Mouse (Mus musculus): Measurements from ENCODE around the gene Fam102a. TPM values are rescaled to one million over a fixed set of nuclear protein-coding genes. Genes with fewer than 3 reads are reported as not detected.

The Fam102a gene
- total RNA-seq, 2 experiments from 2014 or later: 35.2 to 44.4 TPM

DNA sequence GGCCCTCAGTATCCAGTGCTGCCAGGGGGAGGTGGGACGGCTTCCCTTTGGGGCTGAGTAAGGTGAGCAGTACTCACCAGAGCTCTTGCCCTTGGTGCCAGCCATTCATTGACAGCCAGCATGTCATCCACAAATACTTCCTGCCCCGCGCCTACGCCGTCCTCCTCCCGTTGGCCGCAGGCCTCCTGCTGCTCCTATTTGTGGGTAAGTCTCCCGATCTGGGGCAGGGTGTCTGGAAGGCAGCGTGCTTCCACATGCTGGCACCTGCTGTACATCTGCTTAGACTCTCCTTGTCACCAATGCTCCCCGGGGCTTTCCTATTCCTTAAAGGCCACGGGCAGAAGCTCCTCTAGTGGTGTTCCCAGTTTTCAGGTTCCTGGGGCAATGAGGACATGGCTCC lies 37.1 kb downstream of the Fam102a start:
- intact Hi-C loops (cut with DNase I): no loop called here

DNA sequence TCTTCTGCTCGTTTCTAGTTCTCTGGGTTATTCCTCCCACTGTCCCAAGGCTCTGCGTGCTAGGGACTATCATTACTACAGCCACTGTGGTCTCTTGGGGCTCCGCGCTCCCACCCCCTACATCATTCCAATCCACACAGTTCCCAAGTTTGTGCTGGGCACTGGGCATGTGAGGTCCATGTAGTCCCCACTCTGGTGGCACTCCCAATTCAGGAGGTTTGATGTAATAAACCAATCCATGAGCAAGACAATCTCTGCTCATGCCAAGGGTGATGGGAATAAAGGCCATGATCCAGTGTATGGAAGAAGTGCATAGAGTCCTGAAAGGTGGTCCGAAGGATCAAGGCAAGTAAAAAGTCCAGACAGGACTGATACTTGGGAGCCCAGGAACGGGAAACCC lies 39.4 kb downstream of the Fam102a start, which contains the start of gene Pip5kl1:
Gene Pip5kl1 (plus strand): TSS at position 301 of the 400 bp plus-strand sequence.
- DNase-seq (ENCODE audit: low spot score in 2 of 2): no peak
- intact Hi-C loops (cut with DNase I): no loop called here

More for the DNA sequence above, 37.1 kb downstream of the Fam102a start:
- DNase-seq (ENCODE audit: low spot score in 2 of 2): no peak

DNA sequence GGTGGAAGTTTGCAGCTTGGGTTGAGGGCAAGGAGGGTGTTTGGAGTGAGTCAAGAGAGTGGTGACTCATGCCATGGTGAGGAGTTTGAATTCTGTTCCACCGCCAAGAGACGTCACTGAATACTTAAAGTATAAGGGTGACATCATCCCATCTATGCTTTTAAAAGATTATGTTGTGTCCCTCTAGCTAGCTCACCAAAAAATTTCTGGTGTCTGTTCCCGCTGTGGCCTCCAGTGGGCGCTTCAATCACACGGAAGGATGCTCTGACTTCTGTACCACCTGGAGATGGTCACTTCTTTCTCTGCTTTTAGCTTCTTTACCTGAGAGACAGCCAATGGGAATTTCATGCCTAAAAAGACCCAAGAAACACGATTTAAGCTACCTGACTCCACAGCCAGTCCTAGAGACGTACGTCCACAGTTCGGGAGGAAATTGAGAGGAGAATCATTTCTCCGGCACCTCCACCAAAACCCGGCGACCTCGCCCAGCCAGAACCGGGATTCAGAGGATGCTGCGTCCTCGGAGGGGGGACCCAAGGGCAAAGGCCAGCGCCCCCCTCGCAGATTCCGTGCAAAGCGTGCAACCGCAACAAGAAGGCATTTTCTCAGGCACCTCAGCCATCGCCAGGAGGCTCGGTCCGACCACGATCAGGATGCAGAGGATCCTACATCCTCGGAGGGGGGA lies 39.9 kb downstream of the Fam102a start:
- DNase-seq (ENCODE audit: low spot score in 2 of 2): peak; percentile 84 to 90
- intact Hi-C loops (cut with DNase I): no loop called here

DNA sequence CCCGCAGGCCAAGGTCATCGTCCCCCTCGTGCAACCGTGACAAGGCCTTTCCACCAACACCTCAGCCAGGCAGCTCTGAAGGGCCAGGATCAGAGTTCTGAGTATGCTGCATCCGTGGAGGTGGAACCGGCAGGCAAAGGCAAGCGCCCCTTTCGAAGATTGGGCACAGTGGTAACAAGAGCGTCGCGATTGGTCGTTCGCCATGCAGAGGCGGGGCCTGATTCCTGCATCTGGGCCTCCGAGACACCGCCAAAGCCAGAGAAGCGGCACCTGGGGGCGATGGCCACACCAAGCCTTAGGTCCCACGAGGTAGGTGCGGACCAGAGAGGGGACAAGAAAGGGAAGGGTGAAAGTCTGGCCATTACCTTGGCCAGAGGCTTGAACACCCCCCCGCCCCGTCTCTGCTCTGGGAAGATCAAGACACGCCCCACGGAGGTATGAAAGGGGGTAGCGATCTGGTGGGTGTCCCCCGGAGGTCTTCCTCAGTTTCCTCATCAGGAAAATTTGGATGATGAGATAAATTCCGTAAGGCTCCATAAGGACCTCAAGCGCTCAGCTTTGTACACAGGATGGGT lies 40.5 kb downstream of the Fam102a start, which contains the start of gene 9430097D07Rik:
Gene 9430097D07Rik (minus strand): TSS at position 99 of the 575 bp plus-strand sequence.
- DNase-seq (ENCODE audit: low spot score in 2 of 2): peak; percentile 77 to 86
- intact Hi-C loops (cut with DNase I): no loop called here

DNA sequence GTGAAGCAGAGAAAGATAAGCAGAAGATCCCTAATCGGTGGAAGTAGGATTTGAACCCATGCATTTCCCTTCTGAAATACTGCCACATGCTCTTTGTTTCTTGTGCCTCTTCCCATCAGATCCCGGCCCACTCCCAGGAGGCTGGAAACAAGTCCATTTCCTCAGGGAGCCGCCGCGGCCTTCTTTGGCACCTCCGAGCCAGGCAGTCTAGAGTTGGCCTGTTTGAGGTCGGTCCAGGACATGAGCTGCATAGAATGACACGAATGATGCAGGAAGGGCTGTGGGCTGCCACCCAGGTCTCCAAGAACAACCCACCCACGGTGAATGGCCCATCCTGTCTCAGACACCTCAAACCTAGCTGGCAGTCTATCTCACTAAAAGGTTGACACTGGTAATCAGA lies 41.4 kb downstream of the Fam102a start:
- no peak for DNase-seq (ENCODE audit: low spot score in 2 of 2)
- intact Hi-C loops (cut with DNase I): no loop called here

DNA sequence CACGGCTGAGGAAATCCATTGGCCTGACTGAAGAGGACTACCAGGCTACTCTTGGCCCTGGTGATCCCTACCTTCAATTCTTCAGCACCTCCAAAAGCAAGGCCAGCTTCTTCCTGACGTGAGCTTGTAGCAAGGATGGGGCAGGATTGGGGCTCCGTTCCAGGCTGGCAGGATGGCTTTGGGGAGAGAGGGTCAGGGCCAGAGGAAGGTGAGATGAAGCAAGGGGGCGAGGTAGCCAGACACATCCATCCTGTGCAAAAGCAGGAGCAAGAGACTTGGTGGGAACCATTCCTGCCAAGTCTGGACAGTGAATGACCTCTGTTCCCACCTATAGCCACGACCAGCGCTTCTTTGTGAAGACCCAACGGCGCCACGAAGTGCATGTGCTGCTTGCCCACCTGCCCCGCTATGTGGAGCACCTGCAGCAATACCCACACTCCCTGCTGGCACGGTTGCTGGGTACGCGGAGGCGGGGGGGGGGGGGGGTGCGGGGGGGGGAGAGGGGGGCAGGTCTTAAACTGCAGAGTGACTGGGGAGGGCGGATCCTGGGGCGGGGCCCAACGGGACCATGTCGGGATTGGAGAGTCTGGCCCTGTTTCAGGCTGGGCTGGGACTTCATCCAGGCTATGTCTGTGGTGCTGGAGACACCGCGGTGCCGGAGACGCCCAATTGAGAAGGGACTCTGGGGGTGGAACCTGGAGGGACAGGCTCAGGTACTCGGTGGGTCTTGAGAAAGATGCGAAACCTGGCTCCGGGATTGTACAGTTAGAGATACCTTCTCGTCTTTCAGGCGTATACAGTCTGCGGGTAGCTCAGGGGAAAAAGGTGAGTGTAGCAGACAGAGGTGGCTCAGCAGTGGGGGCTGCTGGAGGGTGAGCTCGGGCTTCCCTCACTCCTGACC lies 43.3 kb downstream of the Fam102a start:
- peak in 1 of 2 experiments; percentile 79 for DNase-seq (ENCODE audit: low spot score in 2 of 2)
- intact Hi-C loops (cut with DNase I): no loop called here

DNA sequence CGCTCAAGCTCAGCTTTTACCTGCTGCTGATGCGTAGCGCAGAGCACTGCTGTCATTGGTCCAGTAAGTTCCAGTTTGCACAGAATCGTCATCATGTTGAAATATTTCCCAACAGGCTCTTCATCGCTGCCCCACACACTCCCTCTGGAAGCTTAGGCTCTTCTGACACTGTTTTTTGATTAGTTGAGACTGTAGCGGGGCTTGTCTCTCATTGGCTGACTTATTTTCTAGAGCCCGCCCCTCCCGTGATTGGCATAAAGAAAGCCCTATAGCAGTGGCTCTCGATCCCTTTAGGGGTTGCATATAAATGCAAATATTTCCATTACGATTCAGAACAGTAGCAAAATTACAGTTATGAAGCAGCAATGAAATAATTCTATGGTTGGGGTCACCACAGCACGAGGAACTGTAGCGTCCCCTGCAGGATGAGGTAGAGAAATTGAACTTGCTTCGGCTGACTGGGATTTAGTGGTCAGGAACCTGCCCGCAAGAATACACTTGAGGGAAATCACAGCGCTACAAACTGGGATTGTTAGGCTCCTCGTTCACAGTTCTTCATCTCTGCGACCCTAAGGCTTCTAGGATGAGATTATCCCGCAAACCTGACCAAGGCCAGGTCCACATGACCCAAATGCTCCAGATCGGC lies 46.4 kb downstream of the Fam102a start:
- DNase-seq (ENCODE audit: low spot score in 2 of 2): peak; percentile 83 to 87
- intact Hi-C loops (cut with DNase I): loop anchor here (5.0 kb wide), 1 partner anchor 41 kb away; the partner anchor contains the start of gene Ak1

DNA sequence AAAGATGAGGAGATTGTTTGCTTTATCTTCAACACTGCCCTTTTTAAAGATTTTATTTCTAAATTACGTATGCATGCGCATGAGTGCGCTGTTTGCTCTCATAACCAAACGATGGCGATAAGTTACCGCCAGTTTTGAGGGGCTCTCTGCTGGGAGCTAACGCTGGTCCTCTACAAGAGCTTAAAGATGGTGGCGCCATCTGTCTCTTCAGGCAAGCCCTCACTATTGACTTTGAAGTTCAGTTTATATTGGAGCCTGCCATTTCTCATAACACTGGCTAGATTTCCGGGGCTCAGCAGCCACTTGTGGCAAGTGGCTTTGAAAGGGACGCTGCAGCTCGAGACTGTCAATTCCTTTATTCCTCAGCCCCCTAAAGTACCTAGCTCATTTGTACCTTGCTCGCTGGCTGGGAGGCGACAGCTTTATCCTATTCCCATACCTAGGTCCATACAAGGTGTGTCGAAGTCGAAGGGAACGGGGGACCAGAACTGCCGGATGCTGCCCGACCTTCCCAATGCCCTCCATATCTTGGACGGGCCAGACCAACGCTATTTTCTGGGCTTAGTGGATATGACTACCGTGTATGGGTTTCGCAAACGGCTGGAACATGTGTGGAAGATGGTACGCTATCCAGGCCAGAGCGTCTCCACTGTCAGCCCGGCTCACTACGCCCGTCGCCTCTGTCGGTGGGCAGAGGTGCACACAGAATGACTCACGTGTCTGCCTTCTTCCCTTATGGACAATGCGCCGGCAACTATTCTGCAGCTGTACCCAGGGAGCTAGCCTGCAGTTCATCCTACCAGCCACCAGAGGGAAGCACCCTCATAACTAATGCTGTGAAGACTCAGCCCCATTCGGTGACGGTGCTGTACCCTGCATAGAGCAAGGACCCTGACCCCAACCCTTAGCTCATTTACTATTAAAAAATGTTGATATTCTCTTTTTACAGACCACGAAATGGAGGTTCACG lies 48.0 kb downstream of the Fam102a start:
- peak; percentile 91 to 94 for DNase-seq (ENCODE audit: low spot score in 2 of 2)
- intact Hi-C loops (cut with DNase I): loop anchor here (5.0 kb wide), 1 partner anchor 39 kb away; the partner anchor contains the start of gene Ak1

DNA sequence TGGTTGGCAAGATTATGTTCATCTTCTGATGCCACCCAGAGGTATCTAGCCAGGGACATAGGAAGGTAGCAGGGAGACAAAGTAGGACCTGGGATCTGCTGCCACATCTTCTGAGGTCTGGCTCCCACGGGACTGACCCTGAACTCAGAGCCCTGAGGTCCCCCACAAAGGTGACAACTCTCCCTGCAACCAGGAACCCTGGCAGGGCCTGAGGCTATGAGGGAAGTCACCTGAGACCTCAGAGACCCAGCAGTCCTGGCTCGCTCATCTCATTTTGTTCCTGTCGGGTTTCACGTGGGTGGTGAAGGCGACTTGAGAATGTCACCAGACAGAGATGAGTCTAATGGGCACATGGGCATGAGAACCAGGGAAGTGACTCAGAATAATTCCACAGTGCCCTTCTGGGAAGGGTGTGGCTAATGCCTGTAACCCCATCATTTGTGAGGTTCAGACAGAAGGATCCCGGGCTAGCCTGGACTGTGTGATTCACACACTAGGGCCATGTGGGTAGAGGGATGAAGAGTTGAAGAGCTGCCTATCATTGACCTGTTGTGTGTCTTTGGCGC lies 50.1 kb downstream of the Fam102a start:
- DNase-seq (ENCODE audit: low spot score in 2 of 2): no peak
- intact Hi-C loops (cut with DNase I): no loop called here

DNA sequence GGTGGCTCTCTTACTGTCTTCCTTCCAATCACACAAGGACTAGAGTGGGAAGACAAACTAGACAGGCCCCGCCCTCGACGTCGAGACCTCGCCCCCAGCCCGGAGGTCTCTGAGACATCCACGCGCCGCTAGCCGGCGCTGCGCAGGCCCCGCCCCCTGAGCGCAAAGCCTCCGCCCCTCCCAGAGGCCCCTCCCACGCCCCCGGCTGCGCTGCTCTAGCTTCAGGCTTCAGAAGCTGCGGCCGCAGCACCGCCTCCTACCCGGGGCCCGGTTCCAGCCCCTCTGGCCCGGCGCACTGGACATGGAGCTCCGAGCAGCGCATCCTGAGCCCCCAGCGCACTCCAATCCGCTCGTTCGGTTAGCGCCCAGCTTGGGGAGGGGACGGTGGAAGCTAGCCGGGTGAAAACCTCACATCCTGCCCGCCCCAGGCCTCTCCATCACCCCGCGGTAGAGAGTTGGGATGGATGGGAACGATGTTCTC lies 51.8 kb downstream of the Fam102a start, which contains the start of gene St6galnac4:
Gene St6galnac4 (plus strand): TSS at position 225 of the 481 bp plus-strand sequence.
- intact Hi-C loops (cut with DNase I): loop anchor here (2.0 kb wide), 1 partner anchor 16 kb away; no protein-coding TSS in a partner anchor
- DNase-seq (ENCODE audit: low spot score in 2 of 2): peak; percentile 91

DNA sequence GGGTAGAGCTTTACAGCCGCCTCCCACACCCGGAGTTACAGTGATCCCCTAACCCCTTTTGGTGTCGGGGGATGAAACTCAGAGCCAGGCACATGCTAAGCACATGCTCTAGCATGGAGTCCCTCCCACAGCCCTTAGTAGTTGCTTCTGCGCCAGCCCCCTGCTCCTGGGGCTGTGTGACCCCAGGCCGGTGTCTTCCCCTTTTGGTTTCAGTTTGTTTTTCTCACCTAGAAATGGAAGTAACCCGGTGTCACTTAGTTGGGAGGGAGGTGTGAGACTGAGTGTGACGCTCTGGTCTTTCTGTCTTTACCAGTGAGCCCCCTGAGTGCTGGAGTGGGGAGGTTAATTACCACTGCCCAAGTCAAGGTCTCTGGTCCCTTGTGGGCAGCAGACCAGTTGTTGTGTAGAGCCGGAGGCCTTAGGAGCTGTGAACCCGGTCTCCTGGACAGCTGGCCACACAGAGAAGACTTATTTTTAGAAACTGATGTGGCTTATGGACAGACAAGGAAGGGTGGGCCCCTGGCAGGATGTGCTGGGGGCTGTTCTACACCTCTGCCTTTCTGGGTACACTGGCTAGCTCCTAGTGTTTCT lies 52.7 kb downstream of the Fam102a start:
- peak in 1 of 2 experiments; percentile 28 for DNase-seq (ENCODE audit: low spot score in 2 of 2)
- intact Hi-C loops (cut with DNase I): loop anchor here (2.0 kb wide), 1 partner anchor 15 kb away; no protein-coding TSS in a partner anchor

DNA sequence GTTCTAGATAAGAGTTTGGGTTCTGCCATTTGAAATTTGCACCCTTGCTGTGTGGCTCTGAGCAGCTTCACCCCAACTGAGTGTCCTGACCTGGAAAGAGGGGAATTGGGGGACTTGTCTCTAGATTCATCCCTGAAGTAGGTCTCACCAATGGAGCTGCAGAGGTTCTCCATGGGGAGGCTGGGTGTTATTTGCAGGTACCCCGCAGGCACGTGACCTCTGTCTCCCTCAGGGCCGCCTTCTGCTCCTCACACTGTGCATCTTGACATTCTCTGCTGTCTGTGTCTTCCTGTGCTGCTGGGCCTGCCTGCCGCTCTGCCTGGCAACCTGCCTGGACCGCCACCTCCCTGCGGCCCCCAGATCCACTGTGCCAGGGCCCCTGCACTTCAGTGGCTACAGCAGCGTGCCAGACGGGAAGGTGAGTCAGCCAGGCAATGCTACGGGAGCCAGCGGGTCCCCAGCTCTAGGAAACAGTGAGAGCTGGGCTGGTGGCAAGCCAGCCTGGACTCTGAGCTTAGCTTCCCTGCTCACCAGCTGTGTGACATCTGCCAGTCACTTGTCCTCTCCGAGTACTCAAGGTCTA lies 54.2 kb downstream of the Fam102a start:
- peak in 1 of 2 experiments; percentile 26 for DNase-seq (ENCODE audit: low spot score in 2 of 2)

DNA sequence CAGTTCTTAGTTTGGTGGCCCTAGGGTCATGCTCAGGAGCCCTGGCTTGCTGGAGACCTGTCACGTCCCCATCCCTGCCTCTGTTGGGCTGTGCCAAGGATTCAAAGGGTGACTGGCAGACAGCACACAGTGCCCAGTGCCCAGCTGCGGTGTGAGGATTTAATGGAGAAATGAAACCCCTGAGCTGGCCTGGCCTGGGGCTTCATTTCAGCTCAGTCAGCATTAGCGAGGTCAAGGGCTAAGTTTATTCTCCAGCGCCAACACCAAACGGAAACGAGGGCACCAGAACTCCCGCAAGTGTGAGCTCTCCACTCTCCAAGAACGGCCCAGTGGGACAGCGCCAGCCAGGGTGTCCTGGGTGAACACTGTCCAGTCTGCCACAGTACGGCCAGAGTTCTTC lies 55.1 kb downstream of the Fam102a start:
- no peak for DNase-seq (ENCODE audit: low spot score in 2 of 2)
- intact Hi-C loops (cut with DNase I): no loop called here

More for the DNA sequence above, 54.2 kb downstream of the Fam102a start:
- intact Hi-C loops (cut with DNase I): no loop called here

DNA sequence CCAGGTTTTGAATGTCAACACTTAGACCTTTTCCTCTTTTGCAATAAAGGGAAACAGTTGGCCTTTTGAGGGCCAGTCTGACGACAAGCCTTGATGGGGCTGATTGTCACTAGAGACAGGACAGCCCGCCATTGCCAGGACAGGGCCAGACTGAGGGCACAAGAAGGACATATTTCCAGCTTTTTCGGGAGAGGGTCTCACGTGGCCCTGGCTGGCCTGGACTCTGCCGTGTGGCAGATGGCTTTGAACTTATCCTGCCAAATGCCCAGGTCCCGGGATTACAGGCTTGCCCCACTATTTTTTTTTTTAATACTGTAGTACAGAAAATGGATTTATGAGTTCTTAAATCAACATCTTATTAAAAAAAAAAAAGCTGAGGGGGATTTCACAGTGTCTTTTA lies 56.1 kb downstream of the Fam102a start:
- intact Hi-C loops (cut with DNase I): no loop called here
- no peak for DNase-seq (ENCODE audit: low spot score in 2 of 2)

DNA sequence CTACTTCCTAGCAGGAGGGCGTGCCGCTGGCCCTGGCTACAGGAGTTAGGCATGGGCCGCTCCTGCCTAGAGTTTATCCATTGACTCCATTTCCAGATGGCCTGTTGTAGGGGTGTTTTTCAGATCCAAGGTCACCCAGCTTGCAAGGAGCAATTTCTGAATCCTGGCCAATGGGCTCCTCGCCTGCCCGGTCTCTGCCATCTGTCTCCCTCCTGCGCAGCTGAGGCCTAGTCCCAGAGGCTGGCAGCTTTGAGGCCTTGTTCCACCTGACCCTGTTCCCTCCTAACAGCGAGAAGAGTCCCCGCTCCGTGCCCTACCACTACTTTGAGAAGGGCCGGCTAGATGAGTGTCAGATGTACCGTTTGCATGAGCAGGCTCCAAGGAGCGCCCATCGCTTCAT lies 61.6 kb downstream of the Fam102a start:
- intact Hi-C loops (cut with DNase I): no loop called here
- no peak for DNase-seq (ENCODE audit: low spot score in 2 of 2)

DNA sequence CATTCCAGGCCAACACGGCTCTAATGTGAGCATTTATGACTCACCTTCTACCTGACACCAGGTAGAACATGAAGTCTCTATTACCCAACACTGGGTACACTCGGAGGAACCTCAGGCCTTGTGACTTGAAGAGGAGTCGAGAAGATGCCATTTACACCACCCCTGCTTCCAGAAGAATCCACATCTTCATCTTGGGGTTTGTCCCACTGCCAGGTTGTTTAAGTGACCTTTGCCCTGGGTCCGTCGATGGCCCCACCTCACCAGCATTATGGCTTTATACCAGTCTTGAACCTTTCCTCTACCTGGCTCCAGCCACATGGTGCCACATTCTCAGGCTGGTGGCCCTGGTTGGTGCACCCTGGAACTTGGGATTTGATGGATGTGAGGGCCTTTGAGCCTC lies 62.1 kb downstream of the Fam102a start:
- intact Hi-C loops (cut with DNase I): no loop called here
- DNase-seq (ENCODE audit: low spot score in 2 of 2): no peak

DNA sequence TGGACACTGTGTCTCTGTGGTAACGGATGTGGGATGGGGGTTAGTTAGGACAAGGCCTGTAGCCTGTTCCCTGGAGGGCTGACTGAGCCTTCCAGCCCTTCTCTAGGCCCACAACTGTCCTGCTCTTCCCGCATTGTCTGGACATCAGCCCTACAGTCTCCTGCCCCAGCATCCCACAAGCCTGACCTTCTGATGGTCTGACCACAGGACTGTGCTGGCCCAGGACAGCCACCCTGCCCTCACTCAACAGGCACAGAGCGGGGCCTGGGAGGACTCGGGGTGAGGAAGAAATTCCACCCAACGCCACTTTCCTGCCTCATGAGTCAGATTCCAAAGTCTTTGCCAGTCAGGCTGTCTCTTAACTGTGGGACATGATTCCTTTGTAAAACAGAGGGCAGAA lies 62.6 kb downstream of the Fam102a start:
- no peak for DNase-seq (ENCODE audit: low spot score in 2 of 2)
- intact Hi-C loops (cut with DNase I): no loop called here

Data from left cerebral cortex, postnatal 14 days (tissue).